ENCODE assay signal across 10 mouse cellular contexts in genomic region chr5:114090421-114091013, GRCm38 (mm10). TPM values are rescaled to one million over a fixed set of nuclear protein-coding genes. Genes with fewer than 3 reads are reported as not detected.
DNase-seq lines count a peak whose midpoint lies in the region; ATAC-seq and TF ChIP-seq lines count a peak whose summit lies in the region.
"Had no signal": no experiment of that assay in that cellular context is flagged by ENCODE, and none has a peak within 500 bp of the region (broad histone marks: within the 10 kb centered on the region; RNA-seq: fewer than 3 reads in every experiment).

No protein-coding gene starts in this region.

- H3K36me3 ChIP-seq in neural tube, embryonic 11.5 days (ENCODE audit: control insufficient read depth, insufficient read depth, low read length), result no peaks in the 10 kb centered on the region
- no peaks in the 10 kb centered on the region for H3K36me3 ChIP-seq in intestine, embryonic 15.5 days

- H3K4me1 ChIP-seq in neural tube, embryonic 11.5 days (ENCODE audit: control insufficient read depth, insufficient read depth, low read length), result no peaks in the 10 kb centered on the region
- H3K4me1 ChIP-seq in embryonic fibroblast, embryonic 13.5 days (ENCODE audit: control insufficient read depth, insufficient read depth, low read length), result no peaks in the 10 kb centered on the region; the same call in 1 of the 2 replicates
- H3K4me1 ChIP-seq in intestine, embryonic 15.5 days (replicated peaks), result peaks cover 5% of the 10 kb centered on the region; the same call in 1 of the 2 replicates
- H3K4me1 ChIP-seq in olfactory bulb, adult 2 months (ENCODE audit: control insufficient read depth, insufficient read depth, low read length), result peaks cover 15% of the 10 kb centered on the region

- H3K9me3 ChIP-seq in neural tube, embryonic 11.5 days (ENCODE audit: control insufficient read depth, low read length), result no peaks in the 10 kb centered on the region
- H3K9me3 ChIP-seq in intestine, embryonic 15.5 days, result no peaks in the 10 kb centered on the region

- no peak for TF ChIP-seq POLR2A in embryonic fibroblast, embryonic 13.5 days (IDR thresholded peaks at IDR 0.05; ENCODE audit: low read depth, low read length)
- TF ChIP-seq POLR2A in olfactory bulb, adult 2 months (IDR thresholded peaks at IDR 0.05; ENCODE audit: insufficient read depth, low read depth, low read length), result no peak

- peak overlapping the region; percentile 40 for H3K4me2 ChIP-seq in neural tube, embryonic 11.5 days (ENCODE audit: low read depth)
- peak overlapping the region; percentile 61; the same call in 1 of the 2 replicates for H3K4me2 ChIP-seq in intestine, embryonic 15.5 days (replicated peaks)

- H3K27me3 ChIP-seq in neural tube, embryonic 11.5 days (ENCODE audit: control insufficient read depth, insufficient read depth, low read length), result no peaks in the 10 kb centered on the region
- no peaks in the 10 kb centered on the region for H3K27me3 ChIP-seq in intestine, embryonic 15.5 days (replicated peaks)

- peak overlapping the region; percentile 63 for H3K9ac ChIP-seq in neural tube, embryonic 11.5 days (ENCODE audit: low read length)
- no peak overlapping the region for H3K9ac ChIP-seq in intestine, embryonic 15.5 days

- no peak for DNase-seq in neural tube, embryonic 11.5 days (ENCODE audit: low spot score)
- DNase-seq in neural tube, embryonic 10.5 days (ENCODE audit: extremely low spot score, low spot score), result no peak
- no peak for DNase-seq in adrenal gland, postnatal 10 days
- no peak for DNase-seq in left cerebral cortex, adult 11 months (ENCODE audit: low spot score)
- no peak for DNase-seq in adrenal gland, postnatal 4 days (ENCODE audit: low spot score in 2 of 2)

- peak overlapping the region; percentile 40 for H3K4me3 ChIP-seq in neural tube, embryonic 11.5 days (ENCODE audit: low read depth, low read length)
- H3K4me3 ChIP-seq in embryonic fibroblast, embryonic 13.5 days (ENCODE audit: insufficient read depth, low read length), result peak overlapping the region; percentile 33; the same call in 1 of the 2 replicates
- 0 out of 2 replicates have a peak overlapping the region, but pooled peaks have one; percentile 23 for H3K4me3 ChIP-seq in intestine, embryonic 15.5 days (replicated peaks)
- peak overlapping the region; percentile 83 for H3K4me3 ChIP-seq in olfactory bulb, adult 2 months (ENCODE audit: insufficient read depth, low read depth, low read length)

- TF ChIP-seq CTCF in embryonic fibroblast, embryonic 13.5 days (IDR thresholded peaks at IDR 0.05; ENCODE audit: borderline replicate concordance, insufficient read depth, low read length), result no peak
- TF ChIP-seq CTCF in olfactory bulb, adult 2 months (IDR thresholded peaks at IDR 0.05; ENCODE audit: insufficient read depth, low read depth, low read length), result no peak

- no peak for ATAC-seq in neural tube, embryonic 11.5 days (ENCODE audit: insufficient read depth, low FRiP score, low TSS enrichment)
- ATAC-seq in intestine, embryonic 15.5 days, result no peak

- 23% methylated on average over 7 of the region's 7 CpGs for WGBS in neural tube, embryonic 11.5 days
- WGBS in intestine, embryonic 15.5 days, result 23% methylated on average over 7 of the region's 7 CpGs
- 5% methylated on average over 7 of the region's 7 CpGs for WGBS in olfactory bulb, adult 2 months

- H3K27ac ChIP-seq in neural tube, embryonic 11.5 days (ENCODE audit: low read depth, low read length), result peak overlapping the region; percentile 51
- 0 out of 2 replicates have a peak overlapping the region, but pooled peaks have one; percentile 30 for H3K27ac ChIP-seq in embryonic fibroblast, embryonic 13.5 days (ENCODE audit: insufficient read depth, low read length)
- no peak overlapping the region for H3K27ac ChIP-seq in intestine, embryonic 15.5 days
- peak overlapping the region; percentile 95 for H3K27ac ChIP-seq in olfactory bulb, adult 2 months (ENCODE audit: insufficient read depth, low read depth, low read length)

RNA-seq across cellular contexts. Expression of gene Svop, which starts 0.9 kb away (rescaled TPM):
- polyA plus RNA-seq in neural tube, embryonic 11.5 days (2014; fragmentation: Nextera tagmentation; extraction: Ambion mirVana), result 27.3 and 32.9 TPM in 2 replicates
- 0.35 and 0.89 TPM in 2 replicates for polyA plus RNA-seq in embryonic fibroblast, embryonic 13.5 days (2011; ENCODE audit: insufficient read length, low read depth, missing spikeins)
- polyA plus RNA-seq in intestine, embryonic 15.5 days (2015; fragmentation: Nextera tagmentation; extraction: Ambion mirVana), result 2.1 and 2.5 TPM in 2 replicates
- polyA plus RNA-seq in olfactory bulb, adult 2 months (2012; ENCODE audit: insufficient read depth, insufficient read length, low replicate concordance, missing spikeins), result not detected in 2 replicates
- 1 to 10 TPM; 3.1 to 4.4 TPM for total RNA-seq in adrenal gland, postnatal 10 days (2021)
- 1 to 10 TPM; 6.2 to 7.5 TPM for total RNA-seq in adrenal gland, postnatal 4 days (2021)
- total RNA-seq: gastrocnemius, postnatal 4 days; MEL had no signal

RNA-seq across cellular contexts. Expression of gene Usp30, which starts 25.3 kb away (rescaled TPM):
- polyA plus RNA-seq in neural tube, embryonic 11.5 days (2014; fragmentation: Nextera tagmentation; extraction: Ambion mirVana), result 12.7 and 14.5 TPM in 2 replicates
- polyA plus RNA-seq in embryonic fibroblast, embryonic 13.5 days (2011; ENCODE audit: insufficient read length, low read depth, missing spikeins), result 12.2 and 12.4 TPM in 2 replicates
- 10.3 and 10.5 TPM in 2 replicates for polyA plus RNA-seq in intestine, embryonic 15.5 days (2015; fragmentation: Nextera tagmentation; extraction: Ambion mirVana)
- not detected in 2 replicates for polyA plus RNA-seq in olfactory bulb, adult 2 months (2012; ENCODE audit: insufficient read depth, insufficient read length, low replicate concordance, missing spikeins)
- total RNA-seq in adrenal gland, postnatal 10 days (2021), result 10 to 100 TPM; 22.8 to 28.8 TPM
- total RNA-seq in adrenal gland, postnatal 4 days (2021), result 10 to 100 TPM; 40.3 to 41.2 TPM

RNA-seq across cellular contexts. Expression of gene Alkbh2, which starts 37.5 kb away (rescaled TPM):
- polyA plus RNA-seq in neural tube, embryonic 11.5 days (2014; fragmentation: Nextera tagmentation; extraction: Ambion mirVana), result 12.8 and 13.1 TPM in 2 replicates
- 4.4 and 5.6 TPM in 2 replicates for polyA plus RNA-seq in embryonic fibroblast, embryonic 13.5 days (2011; ENCODE audit: insufficient read length, low read depth, missing spikeins)
- 11.6 and 12.0 TPM in 2 replicates for polyA plus RNA-seq in intestine, embryonic 15.5 days (2015; fragmentation: Nextera tagmentation; extraction: Ambion mirVana)
- not detected in 2 replicates for polyA plus RNA-seq in olfactory bulb, adult 2 months (2012; ENCODE audit: insufficient read depth, insufficient read length, low replicate concordance, missing spikeins)
- total RNA-seq in adrenal gland, postnatal 10 days (2021), result 1 to 10 TPM; 6.3 to 8.6 TPM
- 10 to 100 TPM in 1 of 2 experiments, 1 to 10 TPM in 1; 7.9 to 12.9 TPM for total RNA-seq in adrenal gland, postnatal 4 days (2021)

RNA-seq across cellular contexts. Expression of gene Ung, which starts 39.7 kb away (rescaled TPM):
- polyA plus RNA-seq in neural tube, embryonic 11.5 days (2014; fragmentation: Nextera tagmentation; extraction: Ambion mirVana), result 26.6 and 28.0 TPM in 2 replicates
- 5.9 and 8.9 TPM in 2 replicates for polyA plus RNA-seq in embryonic fibroblast, embryonic 13.5 days (2011; ENCODE audit: insufficient read length, low read depth, missing spikeins)
- polyA plus RNA-seq in intestine, embryonic 15.5 days (2015; fragmentation: Nextera tagmentation; extraction: Ambion mirVana), result 45.0 and 45.1 TPM in 2 replicates
- not detected in 2 replicates for polyA plus RNA-seq in olfactory bulb, adult 2 months (2012; ENCODE audit: insufficient read depth, insufficient read length, low replicate concordance, missing spikeins)
- total RNA-seq in adrenal gland, postnatal 10 days (2021), result 10 to 100 TPM; 11.4 to 13.3 TPM
- total RNA-seq in adrenal gland, postnatal 4 days (2021), result 10 to 100 TPM; 15.3 to 17.0 TPM

RNA-seq across cellular contexts. Expression of gene Acacb, which starts 55.8 kb away (rescaled TPM):
- polyA plus RNA-seq in neural tube, embryonic 11.5 days (2014; fragmentation: Nextera tagmentation; extraction: Ambion mirVana), result 0.82 and 1.8 TPM in 2 replicates
- polyA plus RNA-seq in embryonic fibroblast, embryonic 13.5 days (2011; ENCODE audit: insufficient read length, low read depth, missing spikeins), result 1.4 and 1.6 TPM in 2 replicates
- 1.4 and 1.7 TPM in 2 replicates for polyA plus RNA-seq in intestine, embryonic 15.5 days (2015; fragmentation: Nextera tagmentation; extraction: Ambion mirVana)
- polyA plus RNA-seq in olfactory bulb, adult 2 months (2012; ENCODE audit: insufficient read depth, insufficient read length, low replicate concordance, missing spikeins), result not detected in 2 replicates
- 100 to 1,000 TPM; 113 to 138 TPM for total RNA-seq in adrenal gland, postnatal 10 days (2021)
- 10 to 100 TPM; 25.6 to 31.5 TPM for total RNA-seq in adrenal gland, postnatal 4 days (2021)

Comparison
In these comparisons a context has a peak if more than half of its experiments do, and no peak if none do; other contexts are left out.
1. H3K4me3 ChIP-seq: peak in every context shown above with its lines; median percentile 83 in olfactory bulb, adult 2 months; 40 in neural tube, embryonic 11.5 days; 33 in embryonic fibroblast, embryonic 13.5 days; 23 in intestine, embryonic 15.5 days.